Mouse (Mus musculus) T-helper 1 cell (primary cell): ENCODE results near the gene Sox18.

Experiments used
- in situ Hi-C: fragments of 300-600 bp; cut with MboI, MseI; formaldehyde crosslinking; loops from one replicate; pipeline ENCODE4 v1.15.1; 2025; ENCODE audit warnings: high pct_unique_total_duplicates

The Sox18 gene

GRCm38 (mm10) chr2:181648926-181649325, 22.5 kb downstream of the Sox18 start:
- in situ Hi-C loops, result no loop called here

GRCm38 (mm10) chr2:181646626-181647472, 24.6 kb downstream of the Sox18 start:
- in situ Hi-C loops, result no loop called here

DNA sequence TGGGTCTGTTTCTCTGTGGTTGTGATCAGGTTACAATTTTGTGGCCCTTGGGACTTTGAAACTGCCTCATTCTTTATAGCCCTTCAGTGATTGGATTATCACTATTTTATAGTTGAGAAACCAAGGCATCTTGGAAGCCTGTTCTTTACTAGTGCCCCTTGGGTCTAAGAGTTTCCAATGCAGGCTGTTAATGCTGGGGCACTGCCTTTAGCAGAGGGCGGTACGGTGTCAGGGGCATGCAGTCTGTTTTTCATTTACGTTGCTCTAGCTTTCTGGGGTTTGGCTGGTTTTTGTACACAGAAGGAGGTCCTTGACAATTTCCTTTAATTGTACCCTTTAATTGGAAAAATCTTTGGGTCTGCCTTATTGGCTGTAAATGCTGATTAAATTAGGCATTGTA, 25.8 kb downstream of the Sox18 start:
- in situ Hi-C loops, result no loop called here

DNA sequence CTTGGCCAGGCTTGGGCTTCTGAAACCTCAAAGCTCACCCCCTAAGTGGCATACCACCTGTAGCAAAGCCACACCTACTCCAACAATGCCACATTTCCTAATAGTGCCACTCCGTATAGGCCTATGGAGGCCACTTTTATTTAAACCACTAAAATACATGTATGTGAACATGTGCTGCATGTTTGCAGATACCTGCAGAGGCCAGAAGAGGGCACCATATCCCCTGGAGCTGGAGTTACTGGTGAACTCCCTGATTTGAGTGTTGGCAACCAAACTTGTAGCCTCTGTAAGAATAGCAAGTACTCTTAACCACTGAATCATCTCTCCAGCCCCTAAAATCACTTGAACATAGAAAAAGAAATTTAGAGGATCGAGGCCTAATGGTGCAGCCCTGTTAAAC, 27.1 kb downstream of the Sox18 start:
- in situ Hi-C loops, result loop anchor here (5.0 kb wide), 1 partner anchor 48 kb away; the partner anchor contains the start of gene Rgs19

GRCm38 (mm10) chr2:181635865-181636264, 35.6 kb downstream of the Sox18 start:
- in situ Hi-C loops, result no loop called here

- in situ Hi-C loops, result no loop called here
These were observed 38.8 kb downstream of the Sox18 start for GRCm38 (mm10) chr2:181632624-181633023.

DNA sequence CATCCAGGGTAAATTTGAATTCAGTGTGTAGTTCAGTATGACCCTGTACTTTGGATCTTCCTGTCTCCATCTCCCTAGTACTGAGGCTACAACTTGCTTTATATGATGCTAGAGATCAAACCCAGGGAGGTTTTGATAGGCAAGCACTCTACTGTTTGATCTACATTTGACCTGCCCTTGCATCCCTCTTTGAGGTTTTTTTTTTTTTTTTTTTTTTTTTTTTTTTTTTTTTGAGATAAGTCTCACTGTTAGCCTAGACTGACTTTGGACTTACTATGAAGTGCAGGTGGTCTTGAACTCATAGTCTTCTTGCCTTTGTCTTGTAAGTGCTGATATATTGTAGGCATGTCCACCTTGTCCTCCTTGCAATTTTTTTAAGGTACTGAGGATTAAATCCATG, 43.0 kb downstream of the Sox18 start:
- in situ Hi-C loops, result no loop called here

GRCm38 (mm10) chr2:181623401-181623800, 48.0 kb downstream of the Sox18 start:
- in situ Hi-C loops, result no loop called here
